Mouse (Mus musculus) adrenal gland, postnatal 36 days (tissue): ENCODE results near the gene Plcd3. TPM values are rescaled to one million over a fixed set of nuclear protein-coding genes. Genes with fewer than 3 reads are reported as not detected.

Experiments used
- DNase-seq, 2 experiments: peaks; one replicate each; pipeline ENCODE4 v3.0.0; 2021; ENCODE audit warnings: mixed read lengths in 1 of 2
- total RNA-seq, 2 experiments: library from RNA; stranded (reverse); gene quantifications; 2 replicates each; pipeline ENCODE4 v1.2.3; 2021

The Plcd3 gene
- total RNA-seq, 2 experiments from 2014 or later = 10.1 to 11.1 TPM

DNA sequence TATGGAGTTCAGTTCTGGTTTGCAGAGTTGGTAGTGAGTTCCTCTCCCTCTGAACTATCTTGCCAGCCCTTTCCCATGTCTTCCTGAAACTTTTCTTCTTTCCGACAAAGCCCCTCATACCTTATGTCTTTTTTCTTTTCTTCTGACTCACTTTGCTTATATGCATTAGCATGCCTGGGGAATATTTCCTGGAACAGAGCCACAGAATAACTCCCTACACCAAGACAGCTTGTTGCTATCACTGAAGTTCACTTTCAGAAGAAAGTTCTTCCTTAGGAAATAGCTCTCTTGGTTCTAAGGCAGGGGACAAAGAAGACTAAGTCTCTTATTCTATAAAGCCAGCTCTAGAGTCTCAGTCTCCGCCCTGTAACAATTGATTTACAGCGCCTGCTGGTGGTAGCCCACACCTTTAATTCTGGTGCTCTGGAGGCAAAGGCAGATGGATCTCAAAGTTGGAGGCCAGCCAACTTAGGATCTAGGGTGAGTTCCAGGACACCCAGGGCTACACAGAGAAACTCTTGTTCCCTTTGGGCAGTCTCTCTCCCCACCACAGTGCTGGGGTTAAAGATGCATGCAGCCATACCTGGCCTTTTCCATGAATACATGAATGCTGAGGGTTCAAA lies 80.6 kb downstream of the Plcd3 start:
- no peak for DNase-seq

Other genes with a start within 250 kb of the Plcd3 start
- 10 to 100 TPM; 79.9 to 87.2 TPM for gene Eftud2, start 220.7 kb downstream of the Plcd3 start, total RNA-seq
- under 1 TPM; 0.30 to 0.76 TPM for gene Ccdc103, start 220.5 kb downstream of the Plcd3 start, total RNA-seq
- not detected for gene Fam187a, start 216.5 kb downstream of the Plcd3 start, total RNA-seq
- under 1 TPM; 0.10 to 0.66 TPM for gene Gfap, start 200.7 kb downstream of the Plcd3 start, total RNA-seq
- gene Kif18b, start 176.5 kb downstream of the Plcd3 start, total RNA-seq = 1 to 10 TPM; 1.8 to 2.1 TPM
- gene C1ql1, start 155.0 kb downstream of the Plcd3 start, total RNA-seq = 10 to 100 TPM; 32.8 to 40.4 TPM
- 100 to 1,000 TPM; 100 to 114 TPM for gene Nmt1, start 73.5 kb downstream of the Plcd3 start, total RNA-seq
- 10 to 100 TPM; 65.4 to 66.8 TPM for gene Dcakd, start 73.3 kb downstream of the Plcd3 start, total RNA-seq
- 100 to 1,000 TPM; 118 to 127 TPM for gene Acbd4, start within 50 bp of the Plcd3 start, total RNA-seq
- 10 to 100 TPM; 68.8 to 72.2 TPM for gene Hexim1, start 14.6 kb upstream of the Plcd3 start, total RNA-seq
- 1 to 10 TPM; 3.5 to 5.9 TPM for gene Hexim2, start 30.8 kb upstream of the Plcd3 start, total RNA-seq
- 10 to 100 TPM; 16.4 to 17.3 TPM for gene Fmnl1, start 69.4 kb upstream of the Plcd3 start, total RNA-seq
- not detected for gene 1700023F06Rik, start 106.9 kb upstream of the Plcd3 start, total RNA-seq
- not detected for gene Spata32, start 116.8 kb upstream of the Plcd3 start, total RNA-seq
- 1 to 10 TPM; 4.7 to 7.7 TPM for gene Map3k14, start 165.8 kb upstream of the Plcd3 start, total RNA-seq